Comparison of ENCODE assay signal across 8 mouse cellular contexts in genomic region chr8:70868559-70869198, GRCm38 (mm10). TPM values are rescaled to one million over a fixed set of nuclear protein-coding genes. Genes with fewer than 3 reads are reported as not detected.
DNase-seq lines count a peak whose midpoint lies in the region; ATAC-seq and TF ChIP-seq lines count a peak whose summit lies in the region.

No protein-coding gene starts in this region.

- H3K36me3 ChIP-seq in heart, embryonic 11.5 days (ENCODE audit: control insufficient read depth, insufficient read depth, low read length), result no peaks in the 10 kb centered on the region
- H3K36me3 ChIP-seq in embryonic facial prominence, embryonic 13.5 days, result peaks cover 8% of the 10 kb centered on the region
- no peaks in the 10 kb centered on the region for H3K36me3 ChIP-seq in intestine, embryonic 16.5 days (ENCODE audit: control insufficient read depth, insufficient read depth, low read length)
- H3K36me3 ChIP-seq in liver, postnatal 0 days (replicated peaks; ENCODE audit: insufficient read depth, low read length), result peaks cover 7% of the 10 kb centered on the region; the same call in 1 of the 2 replicates
- peaks cover 5% of the 10 kb centered on the region; the same call in 1 of the 2 replicates for H3K36me3 ChIP-seq in neural tube, embryonic 11.5 days (ENCODE audit: control insufficient read depth, insufficient read depth, low read length)

- peak overlapping the region; percentile 52 for H3K4me2 ChIP-seq in heart, embryonic 11.5 days
- H3K4me2 ChIP-seq in embryonic facial prominence, embryonic 13.5 days, result peak overlapping the region; percentile 57
- H3K4me2 ChIP-seq in intestine, embryonic 16.5 days (ENCODE audit: low read depth, low read length), result peak overlapping the region; percentile 45
- peak overlapping the region; percentile 71 for H3K4me2 ChIP-seq in liver, postnatal 0 days (ENCODE audit: low read depth, low read length)
- peak overlapping the region; percentile 25 for H3K4me2 ChIP-seq in neural tube, embryonic 11.5 days (ENCODE audit: low read depth)

- H3K4me1 ChIP-seq in heart, embryonic 11.5 days (ENCODE audit: control insufficient read depth, insufficient read depth, low read length), result peaks cover 34% of the 10 kb centered on the region
- peaks cover 51% of the 10 kb centered on the region for H3K4me1 ChIP-seq in embryonic facial prominence, embryonic 13.5 days
- peaks cover 32% of the 10 kb centered on the region for H3K4me1 ChIP-seq in intestine, embryonic 16.5 days (ENCODE audit: control insufficient read depth, insufficient read depth, low read length)
- peaks cover 44% of the 10 kb centered on the region for H3K4me1 ChIP-seq in liver, postnatal 0 days (ENCODE audit: insufficient read depth)
- H3K4me1 ChIP-seq in neural tube, embryonic 11.5 days (ENCODE audit: control insufficient read depth, insufficient read depth, low read length), result peaks cover 30% of the 10 kb centered on the region

- TF ChIP-seq EP300 in liver, postnatal 0 days (IDR thresholded peaks at IDR 0.05; ENCODE audit: low read depth), result no peak

- H3K9ac ChIP-seq in heart, embryonic 11.5 days (ENCODE audit: low read depth, low read length), result 0 out of 2 replicates have a peak overlapping the region, but pooled peaks have one; percentile 23
- peak overlapping the region; percentile 51 for H3K9ac ChIP-seq in embryonic facial prominence, embryonic 13.5 days
- peak overlapping the region; percentile 43 for H3K9ac ChIP-seq in intestine, embryonic 16.5 days (ENCODE audit: low read depth, low read length)
- peak overlapping the region; percentile 33; the same call in 1 of the 2 replicates for H3K9ac ChIP-seq in liver, postnatal 0 days (replicated peaks)
- H3K9ac ChIP-seq in neural tube, embryonic 11.5 days (ENCODE audit: low read length), result peak overlapping the region; percentile 30; the same call in 1 of the 2 replicates

- no peak for ATAC-seq in heart, embryonic 11.5 days (replicated peaks; ENCODE audit: insufficient number of reproducible peaks, low FRiP score, low TSS enrichment)
- no peak for ATAC-seq in embryonic facial prominence, embryonic 13.5 days (ENCODE audit: insufficient number of reproducible peaks, insufficient read depth, low FRiP score, low TSS enrichment, low read depth)
- ATAC-seq in intestine, embryonic 16.5 days, result no peak
- 0 out of 2 replicates have a peak, but pooled peaks have one; percentile 9 for ATAC-seq in liver, postnatal 0 days
- no peak for ATAC-seq in neural tube, embryonic 11.5 days (ENCODE audit: insufficient read depth, low FRiP score, low TSS enrichment)

- 24% methylated on average over 40 of the region's 40 CpGs for WGBS in heart, embryonic 11.5 days (ENCODE audit: insufficient replicate concordance)
- WGBS in embryonic facial prominence, embryonic 13.5 days, result 12% methylated on average over 40 of the region's 40 CpGs
- WGBS in intestine, embryonic 16.5 days, result 19% methylated on average over 40 of the region's 40 CpGs
- WGBS in liver, postnatal 0 days (ENCODE audit: insufficient replicate concordance), result 32% methylated on average over 40 of the region's 40 CpGs
- 14% methylated on average over 38 of the region's 40 CpGs for WGBS in neural tube, embryonic 11.5 days

- H3K4me3 ChIP-seq in heart, embryonic 11.5 days (ENCODE audit: low read depth, low read length), result 0 out of 2 replicates have a peak overlapping the region, but pooled peaks have one; percentile 0
- H3K4me3 ChIP-seq in embryonic facial prominence, embryonic 13.5 days, result peak overlapping the region; percentile 31
- H3K4me3 ChIP-seq in intestine, embryonic 16.5 days (ENCODE audit: low read length), result peak overlapping the region; percentile 28
- peak overlapping the region; percentile 29 for H3K4me3 ChIP-seq in liver, postnatal 0 days (ENCODE audit: low read depth, low read length)
- H3K4me3 ChIP-seq in neural tube, embryonic 11.5 days (ENCODE audit: low read depth, low read length), result no peak overlapping the region

- H3K27me3 ChIP-seq in heart, embryonic 11.5 days (ENCODE audit: control insufficient read depth, insufficient read depth, low read length), result peaks cover 9% of the 10 kb centered on the region
- peaks cover 9% of the 10 kb centered on the region; the same call in 1 of the 2 replicates for H3K27me3 ChIP-seq in embryonic facial prominence, embryonic 13.5 days
- peaks cover 6% of the 10 kb centered on the region; the same call in 1 of the 2 replicates for H3K27me3 ChIP-seq in intestine, embryonic 16.5 days (replicated peaks; ENCODE audit: control insufficient read depth, insufficient read depth, low read length)
- H3K27me3 ChIP-seq in liver, postnatal 0 days (ENCODE audit: insufficient read depth, low read length), result peaks cover 16% of the 10 kb centered on the region
- no peaks in the 10 kb centered on the region for H3K27me3 ChIP-seq in neural tube, embryonic 11.5 days (ENCODE audit: control insufficient read depth, insufficient read depth, low read length)

- DNase-seq in heart, adult 9 months (ENCODE audit: low spot score in 2 of 2), result no peak
- peak; percentile 85 for DNase-seq in liver, postnatal 0 days
- DNase-seq in neural tube, embryonic 11.5 days (ENCODE audit: low spot score), result peak; percentile 58
- DNase-seq in thymus, postnatal 4 days, result peak; percentile 78
- DNase-seq in gastrocnemius, postnatal 25 days, result no peak

- no peak overlapping the region for H3K27ac ChIP-seq in heart, embryonic 11.5 days (ENCODE audit: low read depth, low read length)
- H3K27ac ChIP-seq in embryonic facial prominence, embryonic 13.5 days, result peak overlapping the region; percentile 11; the same call in 1 of the 2 replicates
- peak overlapping the region; percentile 7; the same call in 1 of the 2 replicates for H3K27ac ChIP-seq in intestine, embryonic 16.5 days (ENCODE audit: low read length)
- no peak overlapping the region for H3K27ac ChIP-seq in liver, postnatal 0 days (ENCODE audit: low read depth)
- peak overlapping the region; percentile 55; the same call in 1 of the 2 replicates for H3K27ac ChIP-seq in neural tube, embryonic 11.5 days (ENCODE audit: low read depth, low read length)

- no peaks in the 10 kb centered on the region for H3K9me3 ChIP-seq in heart, embryonic 11.5 days (replicated peaks; ENCODE audit: control insufficient read depth, low read length)
- no peaks in the 10 kb centered on the region for H3K9me3 ChIP-seq in embryonic facial prominence, embryonic 13.5 days
- no peaks in the 10 kb centered on the region for H3K9me3 ChIP-seq in intestine, embryonic 16.5 days (ENCODE audit: control insufficient read depth, low read length)
- H3K9me3 ChIP-seq in liver, postnatal 0 days (ENCODE audit: low read length), result no peaks in the 10 kb centered on the region
- no peaks in the 10 kb centered on the region for H3K9me3 ChIP-seq in neural tube, embryonic 11.5 days (ENCODE audit: control insufficient read depth, low read length)

- peak; percentile 47 for TF ChIP-seq CTCF in liver, postnatal 0 days (IDR thresholded peaks at IDR 0.05; ENCODE audit: low read depth)

RNA-seq across cellular contexts. Expression of gene Ccdc124, which starts 5.1 kb away (rescaled TPM):
- polyA plus RNA-seq in heart, embryonic 11.5 days (2014; fragmentation: Nextera tagmentation; extraction: Ambion mirVana), result 102 and 109 TPM in 2 replicates
- 108 and 124 TPM in 2 replicates for polyA plus RNA-seq in embryonic facial prominence, embryonic 13.5 days (2015; fragmentation: Nextera tagmentation; extraction: Ambion mirVana)
- 79.3 and 90.1 TPM in 2 replicates for polyA plus RNA-seq in intestine, embryonic 16.5 days (2015; fragmentation: Nextera tagmentation; extraction: Ambion mirVana)
- polyA plus RNA-seq in liver, postnatal 0 days (2015; fragmentation: Nextera tagmentation; extraction: Ambion mirVana), result 34.3 and 37.9 TPM in 2 replicates
- 152 and 155 TPM in 2 replicates for polyA plus RNA-seq in neural tube, embryonic 11.5 days (2014; fragmentation: Nextera tagmentation; extraction: Ambion mirVana)
- total RNA-seq in gastrocnemius, postnatal 25 days (2021), result 10 to 100 TPM; 58.3 to 58.8 TPM

RNA-seq across cellular contexts. Expression of gene Kcnn1, which starts 5.6 kb away (rescaled TPM):
- 0.55 and 1.1 TPM in 2 replicates for polyA plus RNA-seq in heart, embryonic 11.5 days (2014; fragmentation: Nextera tagmentation; extraction: Ambion mirVana)
- 3.2 and 5.3 TPM in 2 replicates for polyA plus RNA-seq in embryonic facial prominence, embryonic 13.5 days (2015; fragmentation: Nextera tagmentation; extraction: Ambion mirVana)
- 1.0 and 1.2 TPM in 2 replicates for polyA plus RNA-seq in intestine, embryonic 16.5 days (2015; fragmentation: Nextera tagmentation; extraction: Ambion mirVana)
- polyA plus RNA-seq in liver, postnatal 0 days (2015; fragmentation: Nextera tagmentation; extraction: Ambion mirVana), result 0.19 and 0.45 TPM in 2 replicates
- polyA plus RNA-seq in neural tube, embryonic 11.5 days (2014; fragmentation: Nextera tagmentation; extraction: Ambion mirVana), result 14.0 and 14.1 TPM in 2 replicates
- 10 to 100 TPM; 11.8 to 14.4 TPM for total RNA-seq in gastrocnemius, postnatal 25 days (2021)

RNA-seq across cellular contexts. Expression of gene Slc5a5, which starts 23.9 kb away (rescaled TPM):
- 0.06 TPM in 1 of 2 replicates, not detected in the other for polyA plus RNA-seq in heart, embryonic 11.5 days (2014; fragmentation: Nextera tagmentation; extraction: Ambion mirVana)
- 0.18 and 0.32 TPM in 2 replicates for polyA plus RNA-seq in embryonic facial prominence, embryonic 13.5 days (2015; fragmentation: Nextera tagmentation; extraction: Ambion mirVana)
- polyA plus RNA-seq in intestine, embryonic 16.5 days (2015; fragmentation: Nextera tagmentation; extraction: Ambion mirVana), result 0.31 and 0.32 TPM in 2 replicates
- polyA plus RNA-seq in liver, postnatal 0 days (2015; fragmentation: Nextera tagmentation; extraction: Ambion mirVana), result not detected in 2 replicates
- polyA plus RNA-seq in neural tube, embryonic 11.5 days (2014; fragmentation: Nextera tagmentation; extraction: Ambion mirVana), result 0.87 and 1.1 TPM in 2 replicates
- not detected for total RNA-seq in gastrocnemius, postnatal 25 days (2021)

RNA-seq across cellular contexts. Expression of gene Rpl18a, which starts 28.5 kb away (rescaled TPM):
- 2,782 and 3,146 TPM in 2 replicates for polyA plus RNA-seq in heart, embryonic 11.5 days (2014; fragmentation: Nextera tagmentation; extraction: Ambion mirVana)
- 4,412 and 4,959 TPM in 2 replicates for polyA plus RNA-seq in embryonic facial prominence, embryonic 13.5 days (2015; fragmentation: Nextera tagmentation; extraction: Ambion mirVana)
- 4,291 and 4,407 TPM in 2 replicates for polyA plus RNA-seq in intestine, embryonic 16.5 days (2015; fragmentation: Nextera tagmentation; extraction: Ambion mirVana)
- polyA plus RNA-seq in liver, postnatal 0 days (2015; fragmentation: Nextera tagmentation; extraction: Ambion mirVana), result 2,490 and 2,569 TPM in 2 replicates
- 3,152 and 3,217 TPM in 2 replicates for polyA plus RNA-seq in neural tube, embryonic 11.5 days (2014; fragmentation: Nextera tagmentation; extraction: Ambion mirVana)
- 100 to 1,000 TPM; 829 to 878 TPM for total RNA-seq in gastrocnemius, postnatal 25 days (2021)

RNA-seq across cellular contexts. Expression of gene Arrdc2, which starts 29.2 kb away (rescaled TPM):
- polyA plus RNA-seq in heart, embryonic 11.5 days (2014; fragmentation: Nextera tagmentation; extraction: Ambion mirVana), result 2.4 and 3.2 TPM in 2 replicates
- polyA plus RNA-seq in embryonic facial prominence, embryonic 13.5 days (2015; fragmentation: Nextera tagmentation; extraction: Ambion mirVana), result 5.9 and 7.7 TPM in 2 replicates
- polyA plus RNA-seq in intestine, embryonic 16.5 days (2015; fragmentation: Nextera tagmentation; extraction: Ambion mirVana), result 8.3 and 9.0 TPM in 2 replicates
- 6.1 and 6.2 TPM in 2 replicates for polyA plus RNA-seq in liver, postnatal 0 days (2015; fragmentation: Nextera tagmentation; extraction: Ambion mirVana)
- 8.8 and 10.2 TPM in 2 replicates for polyA plus RNA-seq in neural tube, embryonic 11.5 days (2014; fragmentation: Nextera tagmentation; extraction: Ambion mirVana)
- 10 to 100 TPM; 21.7 to 39.3 TPM for total RNA-seq in gastrocnemius, postnatal 25 days (2021)

Comparison
In these comparisons a context has a peak if more than half of its experiments do, and no peak if none do; other contexts are left out.
1. H3K27ac ChIP-seq: peak in embryonic facial prominence, embryonic 13.5 days (single experiment), intestine, embryonic 16.5 days (single experiment) and neural tube, embryonic 11.5 days (single experiment); none in heart, embryonic 11.5 days (single experiment) and liver, postnatal 0 days (single experiment).
2. DNase-seq: peak in liver, postnatal 0 days (single experiment), neural tube, embryonic 11.5 days (single experiment) and thymus, postnatal 4 days (single experiment); none in heart, adult 9 months (0 of 2) and gastrocnemius, postnatal 25 days (single experiment).
3. Peak in every context shown above with its lines, with median percentiles within 50 percentile points of each other: H3K4me2 ChIP-seq and H3K9ac ChIP-seq.